Mouse (Mus musculus): ENCODE results near the gene Engase. TPM values are rescaled to one million over a fixed set of nuclear protein-coding genes. Genes with fewer than 3 reads are reported as not detected.

Gene Engase
- polyA plus RNA-seq, 1 experiment from 2014 or later, result 9.6 TPM

Other genes starting within 250 kb of the Engase start
- 15.8 and 16.1 TPM in 2 replicates for gene Cyth1, start 228.2 kb upstream of the Engase start, polyA plus RNA-seq (2015; fragmentation: Nextera tagmentation; extraction: Ambion mirVana)
- gene Usp36, start 186.6 kb upstream of the Engase start, polyA plus RNA-seq (2015; fragmentation: Nextera tagmentation; extraction: Ambion mirVana), result 22.8 and 24.0 TPM in 2 replicates
- gene Cep295nl, start 134.3 kb upstream of the Engase start, polyA plus RNA-seq (2015; fragmentation: Nextera tagmentation; extraction: Ambion mirVana), result 0.58 and 0.74 TPM in 2 replicates
- 117 and 132 TPM in 2 replicates for gene Timp2, start 121.1 kb upstream of the Engase start, polyA plus RNA-seq (2015; fragmentation: Nextera tagmentation; extraction: Ambion mirVana)
- 5.6 and 6.8 TPM in 2 replicates for gene Lgals3bp, start 74.7 kb upstream of the Engase start, polyA plus RNA-seq (2015; fragmentation: Nextera tagmentation; extraction: Ambion mirVana)
- 28.9 and 30.7 TPM in 2 replicates for gene Cant1, start 57.7 kb upstream of the Engase start, polyA plus RNA-seq (2015; fragmentation: Nextera tagmentation; extraction: Ambion mirVana)
- 14.7 and 16.5 TPM in 2 replicates for gene C1qtnf1, start 48.6 kb upstream of the Engase start, polyA plus RNA-seq (2015; fragmentation: Nextera tagmentation; extraction: Ambion mirVana)

Data from embryonic facial prominence, embryonic 13.5 days (tissue).